Mouse (Mus musculus) right cerebral cortex, postnatal 4 days (tissue): ENCODE data around the gene Gstm6.
"Not testable (repeated sequence)": the region's sequence is repeated elsewhere in the genome, so short reads cannot be mapped to it uniquely, and the experiment has no call there.

Experiments
- DNase-seq: peaks from one replicate; pipeline ENCODE4 v3.0.0-alpha.2; 2022

Gene Gstm6

GRCm38 (mm10) chr3:107940524-107940923 lies 3.0 kb downstream of the Gstm6 start:
- no peak for DNase-seq

- DNase-seq: no peak
Observed at GRCm38 (mm10) chr3:107939830-107940229, 3.7 kb downstream of the Gstm6 start.

GRCm38 (mm10) chr3:107939403-107939802 lies 4.1 kb downstream of the Gstm6 start:
- DNase-seq: peak; percentile 34

GRCm38 (mm10) chr3:107935888-107936287 lies 7.7 kb downstream of the Gstm6 start:
- no peak for DNase-seq

- no peak for DNase-seq
Observed at GRCm38 (mm10) chr3:107935268-107935667, 8.3 kb downstream of the Gstm6 start.

GRCm38 (mm10) chr3:107932128-107932527 lies 11.4 kb downstream of the Gstm6 start:
- no peak for DNase-seq

GRCm38 (mm10) chr3:107931670-107932069 lies 11.9 kb downstream of the Gstm6 start, which contains the start of gene Gstm7:
Gene Gstm7 (minus strand): TSS chr3:107931817.
- peak; percentile 96 for DNase-seq

- DNase-seq: no peak
Observed at GRCm38 (mm10) chr3:107931134-107931533, 12.4 kb downstream of the Gstm6 start.

- no peak for DNase-seq
Observed at GRCm38 (mm10) chr3:107929731-107930130, 13.8 kb downstream of the Gstm6 start.

- no peak for DNase-seq
Observed at GRCm38 (mm10) chr3:107929243-107929642, 14.3 kb downstream of the Gstm6 start.

GRCm38 (mm10) chr3:107928691-107929090 lies 14.9 kb downstream of the Gstm6 start:
- DNase-seq: no peak

- no peak for DNase-seq
Observed at GRCm38 (mm10) chr3:107927841-107928240, 15.7 kb downstream of the Gstm6 start.

GRCm38 (mm10) chr3:107925335-107925734 lies 18.2 kb downstream of the Gstm6 start:
- no peak for DNase-seq

GRCm38 (mm10) chr3:107920348-107920747 lies 23.2 kb downstream of the Gstm6 start:
- DNase-seq: no peak

GRCm38 (mm10) chr3:107917783-107918408 lies 25.7 kb downstream of the Gstm6 start:
- DNase-seq: peak; percentile 66

- no peak for DNase-seq
Observed at GRCm38 (mm10) chr3:107917097-107917496, 26.5 kb downstream of the Gstm6 start.

GRCm38 (mm10) chr3:107916674-107917073 lies 26.9 kb downstream of the Gstm6 start:
- no peak for DNase-seq

- DNase-seq: no peak
Observed at GRCm38 (mm10) chr3:107905942-107906341, 37.6 kb downstream of the Gstm6 start.

- DNase-seq: no peak
Observed at GRCm38 (mm10) chr3:107900955-107901673, 42.4 kb downstream of the Gstm6 start.

- no peak for DNase-seq
Observed at GRCm38 (mm10) chr3:107898691-107899090, 44.9 kb downstream of the Gstm6 start.

GRCm38 (mm10) chr3:107895720-107896569 lies 47.6 kb downstream of the Gstm6 start, which contains the start of gene Gstm5:
Gene Gstm5 (plus strand): TSS chr3:107895821.
- peak; percentile 75 for DNase-seq

- no peak for DNase-seq
Observed at GRCm38 (mm10) chr3:107895194-107895719, 48.3 kb downstream of the Gstm6 start.

GRCm38 (mm10) chr3:107889236-107889635 lies 54.3 kb downstream of the Gstm6 start:
- not testable (repeated sequence) for DNase-seq
